Mouse (Mus musculus): Measurements from ENCODE around the gene F3.
A peak's percentile ranks its signal among the peaks of the same experiment; 100 is the strongest.

The F3 gene

DNA sequence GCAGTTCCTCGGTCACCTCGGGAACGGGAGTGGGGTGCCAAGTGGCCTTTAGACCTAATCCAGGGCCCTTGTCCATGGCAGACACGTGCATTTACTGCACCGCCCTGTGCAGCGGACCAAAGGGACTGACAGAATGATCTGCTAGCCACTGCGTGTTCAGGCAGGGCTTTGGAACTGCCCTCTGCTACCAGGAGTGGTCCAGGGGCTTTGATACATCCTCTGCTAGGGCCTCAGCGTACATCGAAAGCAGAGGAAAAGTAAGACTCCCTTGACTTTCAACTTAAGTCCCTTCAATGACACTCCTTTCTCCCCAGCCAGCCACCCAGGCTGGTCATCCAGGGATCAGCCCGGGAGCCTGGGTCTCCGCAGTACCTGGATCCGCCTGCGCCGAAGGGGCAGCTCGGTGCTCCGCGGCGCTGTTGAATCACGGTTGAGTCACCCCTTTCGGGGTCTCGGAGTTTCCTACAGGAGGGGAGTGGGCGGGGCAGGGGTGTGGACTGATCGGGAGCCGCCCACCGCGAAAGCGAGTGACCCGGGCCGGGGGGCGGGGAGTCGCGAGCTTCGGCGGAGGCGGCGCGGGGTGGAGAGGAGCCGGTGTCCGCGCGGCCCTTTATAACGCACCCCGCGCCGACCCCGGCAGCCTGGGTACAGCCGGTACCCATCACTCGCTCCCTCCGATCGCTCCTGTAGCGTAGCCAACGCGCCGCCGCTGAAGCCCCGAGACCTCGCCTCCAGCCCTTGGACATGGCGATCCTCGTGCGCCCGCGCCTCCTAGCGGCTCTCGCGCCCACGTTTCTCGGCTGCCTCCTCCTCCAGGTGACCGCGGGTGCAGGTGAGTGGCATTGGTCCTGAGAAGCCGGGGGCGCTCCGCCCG, at the start of gene F3:
TSS of gene F3 (plus strand) at position 567 of the 874 bp plus-strand sequence.
- DNase-seq (ENCODE audit: low spot score): peak; percentile 62

DNA sequence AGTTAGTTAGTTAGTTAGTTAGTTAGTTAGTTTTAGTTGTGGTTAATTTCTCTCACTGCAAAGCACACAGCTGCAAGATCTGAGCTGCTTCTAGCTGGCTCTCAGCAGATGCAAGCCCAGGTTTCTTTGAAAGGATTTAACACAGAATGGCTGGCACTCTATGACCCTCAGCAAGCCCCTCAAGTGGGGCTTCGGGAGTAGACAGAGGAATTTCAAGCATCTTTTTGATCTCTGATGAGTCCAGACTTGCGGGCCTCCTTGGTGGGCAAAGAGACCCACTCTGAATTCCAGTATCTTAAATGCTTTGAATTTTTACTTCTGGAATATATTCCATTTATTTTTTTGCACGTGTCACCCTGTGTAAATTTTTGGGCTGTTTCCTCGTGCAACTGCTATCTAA, 44.4 kb upstream of the F3 start:
- DNase-seq (ENCODE audit: low spot score): no peak

DNA sequence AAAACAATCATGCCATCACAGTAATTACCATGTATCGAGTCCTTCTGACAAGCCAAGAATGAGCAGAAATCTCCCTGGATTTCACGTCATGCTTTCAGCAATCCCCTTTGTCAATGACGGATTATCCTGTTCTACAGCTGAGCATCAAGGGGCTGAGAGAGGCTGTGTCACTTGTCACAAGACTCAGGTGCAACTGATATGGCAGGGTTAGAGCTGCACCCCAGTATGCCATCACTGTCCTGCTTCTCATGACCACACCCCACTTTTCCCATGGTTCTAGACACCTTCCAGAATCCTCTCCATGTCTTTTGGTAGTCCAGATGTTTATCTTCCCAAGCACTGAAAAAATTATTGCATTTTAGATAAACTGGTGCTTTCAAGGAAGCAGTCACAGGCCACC, 43.9 kb upstream of the F3 start:
- no peak for DNase-seq (ENCODE audit: low spot score)

DNA sequence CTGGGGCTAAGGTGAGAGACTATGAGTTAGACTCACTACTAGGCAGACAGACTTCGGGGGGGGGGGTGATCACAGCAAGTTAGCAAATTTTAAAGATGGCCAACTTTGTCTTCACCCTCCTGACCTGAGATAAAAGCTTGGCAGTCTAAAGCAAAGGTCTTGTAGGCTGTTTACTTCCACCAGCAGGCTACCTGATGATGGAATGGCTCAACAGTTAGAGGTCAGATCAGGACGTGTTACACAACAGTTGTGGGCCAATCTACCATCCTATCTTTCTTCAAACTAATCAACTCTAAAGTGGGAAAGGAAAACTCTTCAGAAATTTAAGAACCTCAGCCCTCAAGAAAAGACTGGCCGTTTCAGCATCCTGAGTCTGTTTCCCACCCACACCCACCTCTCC, 43.1 kb upstream of the F3 start:
- DNase-seq (ENCODE audit: low spot score): no peak

DNA sequence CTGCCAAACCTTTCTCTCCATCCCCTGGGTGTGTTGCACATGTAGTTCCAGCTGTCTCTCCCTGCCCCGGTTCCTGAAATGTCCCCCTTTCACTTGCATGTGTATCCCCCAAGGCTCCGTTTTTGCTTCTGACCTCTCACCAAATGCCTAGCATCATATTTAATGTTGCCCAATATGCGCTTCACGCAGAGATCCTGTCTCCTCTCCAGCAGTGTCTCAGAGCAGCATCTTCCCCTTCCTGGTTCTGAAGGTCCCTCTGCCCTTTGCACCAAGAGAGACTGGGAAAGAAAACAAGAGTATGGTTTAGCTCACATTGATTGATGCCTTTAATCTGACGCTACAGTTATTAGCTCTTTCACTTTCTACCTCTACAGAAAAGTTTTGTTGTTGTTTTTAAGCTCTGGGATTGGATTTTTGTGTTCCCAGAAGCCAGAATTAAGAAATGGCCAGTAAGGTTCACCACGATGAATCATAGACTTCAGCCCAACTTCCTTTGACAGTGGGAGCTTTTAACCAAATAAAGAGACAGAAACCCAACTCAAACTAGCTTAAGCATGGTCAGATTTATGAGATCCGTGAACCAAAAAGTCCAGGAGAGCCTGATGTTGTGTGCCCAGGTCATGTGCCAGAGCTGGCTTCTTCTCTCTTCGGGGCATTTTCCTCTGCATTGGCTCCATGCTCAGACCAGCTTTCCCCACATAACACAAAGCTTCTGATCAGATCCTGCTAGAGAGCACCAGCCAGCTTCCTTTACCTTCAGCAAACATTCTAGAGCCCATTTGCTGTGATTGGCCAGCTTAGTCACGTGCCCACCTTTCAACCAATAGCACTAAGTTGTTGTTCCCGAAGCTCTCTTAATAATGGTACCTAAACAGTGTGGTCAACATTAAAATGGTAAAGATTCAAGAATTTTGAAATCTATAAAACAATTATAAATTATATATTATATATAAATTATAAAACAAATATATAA, 40.6 kb upstream of the F3 start:
- DNase-seq (ENCODE audit: low spot score): no peak

DNA sequence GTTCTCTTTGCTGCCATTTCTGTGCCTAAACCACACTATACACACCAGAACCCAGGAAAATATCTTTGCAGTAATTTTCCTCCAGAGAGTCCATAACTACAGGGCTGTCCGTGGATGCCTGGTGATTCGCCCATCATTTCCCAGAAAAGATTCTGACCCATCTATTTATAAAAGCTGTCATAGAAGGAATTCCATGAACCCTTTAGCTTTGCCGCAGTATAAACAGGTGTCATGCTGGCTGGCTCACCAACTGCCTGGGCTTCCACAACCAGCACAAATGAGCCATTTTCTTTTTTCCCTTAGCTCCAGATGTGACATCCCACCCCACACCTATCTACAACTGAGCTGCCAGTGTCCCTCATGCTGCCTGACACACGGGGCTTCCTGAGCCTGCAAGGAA, 38.8 kb upstream of the F3 start:
- no peak for DNase-seq (ENCODE audit: low spot score)

DNA sequence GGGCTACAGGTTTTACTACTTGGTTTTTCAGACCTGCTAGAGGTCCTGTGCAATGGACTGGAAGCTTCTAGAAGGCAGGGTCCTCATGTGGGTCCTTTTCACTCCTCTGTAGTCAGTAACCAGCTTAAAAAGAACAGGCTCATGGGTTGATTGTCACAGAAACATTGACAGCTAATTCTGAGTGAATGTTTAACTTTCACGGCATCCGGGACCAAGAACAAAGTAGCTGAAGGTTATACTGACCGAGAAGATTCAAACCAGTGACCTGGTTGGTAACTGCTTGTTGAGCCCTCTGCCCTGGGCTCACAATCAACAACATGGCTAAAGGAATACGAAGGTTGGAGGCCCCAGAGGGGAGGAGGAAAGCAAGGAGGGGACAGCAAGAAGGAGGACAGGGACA, 38.4 kb upstream of the F3 start:
- no peak for DNase-seq (ENCODE audit: low spot score)

DNA sequence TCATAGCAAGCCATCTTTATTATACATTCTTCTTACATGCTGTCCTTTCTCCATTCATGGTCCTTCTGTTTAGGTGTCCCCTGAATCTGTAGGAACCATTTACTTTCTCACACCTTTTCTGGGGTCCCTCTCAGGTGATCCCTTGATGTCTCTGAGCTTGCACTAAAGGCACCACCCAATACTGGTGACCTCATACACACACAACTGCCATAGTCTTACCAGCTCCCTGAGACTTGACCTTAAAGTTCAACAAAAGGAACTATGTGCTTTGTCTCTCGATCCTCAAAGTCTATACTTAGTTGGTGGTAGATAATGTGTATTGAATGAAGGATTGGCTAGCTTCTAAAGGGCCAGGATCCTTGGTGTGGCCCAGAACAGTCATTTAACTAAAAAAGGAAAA, 37.4 kb upstream of the F3 start:
- DNase-seq (ENCODE audit: low spot score): no peak

DNA sequence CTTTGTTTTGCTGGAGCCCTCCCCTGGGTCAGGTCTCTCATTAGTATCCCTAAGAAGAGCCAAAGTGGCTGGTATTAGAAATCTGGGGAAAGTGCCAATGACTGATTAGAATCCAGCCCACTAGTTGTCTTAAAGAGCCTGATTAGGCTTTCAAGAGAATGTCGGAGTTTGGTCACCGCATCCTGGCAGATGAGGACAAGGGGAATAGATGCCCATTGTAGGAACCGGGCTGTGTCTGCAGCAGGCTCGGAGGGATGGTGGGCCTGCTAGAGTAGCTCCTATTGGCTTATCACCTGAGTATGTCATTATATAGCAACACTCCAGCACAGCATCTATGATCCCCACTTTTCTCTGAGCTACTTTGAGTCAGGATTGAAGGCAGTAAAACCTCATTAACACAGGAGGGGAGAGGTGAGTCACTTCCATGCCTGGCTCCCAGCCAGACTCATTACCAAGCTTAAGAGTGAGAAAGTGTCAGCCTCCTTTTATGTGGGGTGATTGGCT, 36.9 kb upstream of the F3 start:
- no peak for DNase-seq (ENCODE audit: low spot score)

DNA sequence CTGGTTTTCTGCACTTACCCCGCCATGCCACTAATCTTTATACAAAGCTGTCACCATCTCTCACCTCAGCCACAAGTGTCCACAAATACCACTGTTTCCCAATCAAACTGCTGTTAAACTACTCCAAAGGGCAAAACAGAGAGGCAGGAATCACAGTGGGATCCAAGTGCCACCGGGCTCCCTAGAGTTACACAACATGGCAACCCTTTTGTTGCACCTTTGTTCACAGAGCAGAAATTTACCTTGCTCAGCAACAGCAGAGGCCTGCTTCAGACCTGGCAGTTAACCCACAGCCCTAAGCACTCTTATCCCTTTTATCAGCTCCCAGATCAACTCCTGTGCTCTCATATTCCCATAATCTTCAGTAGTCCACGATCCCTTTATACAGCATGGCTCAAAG, 35.6 kb upstream of the F3 start:
- DNase-seq (ENCODE audit: low spot score): no peak

DNA sequence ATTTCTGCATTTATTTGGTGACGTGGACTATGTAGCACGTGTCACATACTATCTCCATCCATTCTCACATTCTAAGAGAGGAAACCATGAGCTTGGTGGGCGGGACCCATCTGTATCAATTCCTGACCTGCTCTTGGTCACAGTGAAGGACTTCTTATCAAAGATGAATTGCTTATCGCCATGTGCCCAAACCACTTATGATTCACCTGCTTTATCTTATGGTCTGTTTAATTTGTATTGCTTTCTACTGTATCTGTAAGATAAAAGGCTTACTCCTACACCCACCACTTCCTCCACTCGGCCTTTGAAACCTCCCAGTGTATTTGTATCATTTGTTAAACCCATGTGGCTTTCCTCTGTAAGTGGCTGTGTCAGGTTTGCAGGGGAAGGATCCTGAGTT, 34.3 kb upstream of the F3 start:
- DNase-seq (ENCODE audit: low spot score): no peak

DNA sequence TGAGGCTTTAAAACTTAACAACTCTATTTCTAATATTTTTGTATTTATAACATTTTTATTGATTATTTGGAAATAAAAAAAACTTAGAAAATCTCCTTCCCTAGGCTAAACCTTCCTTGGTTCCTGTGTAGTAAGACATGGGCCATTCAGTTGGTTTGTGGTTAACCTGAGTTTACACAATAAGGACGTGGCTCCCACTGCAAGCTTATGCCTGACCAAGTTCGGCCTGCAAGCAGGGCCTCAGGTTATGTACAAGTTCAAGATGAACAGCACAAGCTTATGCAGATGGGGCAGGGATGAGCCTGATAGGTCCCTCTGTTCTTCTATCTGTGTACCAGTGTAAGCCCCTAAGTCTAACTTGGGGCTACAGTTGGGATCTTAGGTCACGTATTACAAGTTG, 33.6 kb upstream of the F3 start:
- DNase-seq (ENCODE audit: low spot score): no peak

DNA sequence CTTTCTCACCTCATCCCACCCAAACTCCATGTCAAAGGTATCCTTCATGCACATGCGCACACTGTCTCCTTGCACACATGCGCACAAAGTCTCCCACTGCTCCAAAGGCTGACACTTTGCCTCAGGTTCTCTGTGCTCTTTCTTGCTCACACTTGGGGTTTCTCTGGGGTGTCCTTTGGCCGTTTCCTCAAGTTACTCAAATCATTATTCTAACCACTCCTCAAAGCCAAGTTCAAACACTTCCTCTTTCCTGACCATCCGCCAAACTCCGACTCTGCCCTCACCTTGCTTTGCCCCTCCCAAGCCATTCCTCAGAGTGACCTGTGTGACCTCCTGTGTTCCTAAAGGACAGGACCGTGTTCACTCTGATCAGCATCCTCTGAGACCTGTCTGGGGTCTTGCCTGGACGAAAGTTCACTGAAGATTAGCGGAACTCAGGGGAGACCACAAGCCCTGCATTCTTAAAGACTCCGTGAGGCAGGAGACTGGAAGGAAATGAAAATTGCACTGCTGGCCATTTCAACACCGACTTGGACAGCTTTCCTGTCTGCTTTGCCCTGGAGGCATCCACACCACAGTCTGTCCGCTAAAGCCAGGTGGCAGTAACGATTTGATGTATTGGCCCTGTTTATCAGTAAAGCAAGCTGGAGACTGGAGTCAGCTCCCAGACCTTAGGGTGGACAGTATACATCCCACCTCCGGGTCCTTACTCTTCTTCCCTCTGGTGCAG, 30.2 kb upstream of the F3 start:
- DNase-seq (ENCODE audit: low spot score): no peak

DNA sequence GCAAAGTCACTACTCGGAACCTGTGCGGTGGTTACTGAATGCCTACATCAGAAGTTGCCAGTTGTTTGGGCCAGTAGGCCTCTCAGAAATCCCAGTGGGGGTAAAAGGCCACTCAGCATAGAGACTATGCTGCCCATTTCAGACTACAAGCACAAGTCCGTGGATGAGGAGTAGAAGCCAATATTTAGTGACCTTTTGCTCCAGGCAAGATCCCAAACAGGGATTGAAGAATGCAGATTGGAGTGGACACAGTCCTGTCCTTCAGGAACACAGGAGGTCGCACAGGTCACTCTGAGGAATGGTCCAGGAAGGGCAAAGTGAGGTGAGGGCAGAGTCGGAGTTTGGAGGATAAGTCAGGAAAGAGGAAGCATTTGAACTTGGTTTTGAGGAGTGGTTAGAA, 29.6 kb upstream of the F3 start:
- no peak for DNase-seq (ENCODE audit: low spot score)

DNA sequence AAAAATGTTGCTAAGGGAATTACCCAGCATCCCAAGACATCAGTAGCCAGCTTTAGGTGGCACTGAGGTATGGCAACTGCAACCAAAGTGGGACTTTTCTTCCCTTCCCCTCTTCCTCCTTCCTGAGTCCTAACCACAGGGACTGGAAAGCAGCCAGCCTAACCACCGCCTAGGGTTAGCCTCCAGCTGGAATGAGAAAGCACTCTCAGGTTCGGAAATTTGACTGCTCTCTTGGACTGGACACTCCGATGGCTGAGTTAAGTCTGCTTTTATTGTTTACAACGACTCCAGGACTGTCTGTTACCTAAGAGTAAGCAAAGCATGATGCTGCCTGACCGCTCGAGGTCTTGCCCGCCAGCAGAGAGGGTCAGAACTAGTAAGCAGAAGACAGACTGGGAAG, 26.2 kb upstream of the F3 start:
- DNase-seq (ENCODE audit: low spot score): no peak

DNA sequence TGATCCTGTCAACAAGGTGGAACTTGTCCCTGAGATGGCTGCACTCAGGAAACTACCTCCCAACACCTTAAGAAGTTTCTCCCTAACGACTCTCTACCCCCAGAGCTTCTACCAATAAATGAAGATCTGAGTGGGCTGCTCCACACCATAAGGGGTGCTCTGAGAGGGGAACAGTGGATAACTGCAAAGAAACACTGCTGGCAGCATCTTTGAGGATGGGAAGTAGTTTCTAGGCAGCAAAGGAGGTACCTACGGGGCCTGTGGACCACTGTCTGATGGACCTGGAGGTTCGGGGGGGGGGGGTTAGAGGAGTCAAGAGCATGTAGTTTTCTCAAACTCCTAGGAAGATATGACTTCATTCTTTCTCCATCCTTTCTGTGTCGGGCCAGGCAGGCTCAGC, 23.9 kb upstream of the F3 start:
- DNase-seq (ENCODE audit: low spot score): no peak

DNA sequence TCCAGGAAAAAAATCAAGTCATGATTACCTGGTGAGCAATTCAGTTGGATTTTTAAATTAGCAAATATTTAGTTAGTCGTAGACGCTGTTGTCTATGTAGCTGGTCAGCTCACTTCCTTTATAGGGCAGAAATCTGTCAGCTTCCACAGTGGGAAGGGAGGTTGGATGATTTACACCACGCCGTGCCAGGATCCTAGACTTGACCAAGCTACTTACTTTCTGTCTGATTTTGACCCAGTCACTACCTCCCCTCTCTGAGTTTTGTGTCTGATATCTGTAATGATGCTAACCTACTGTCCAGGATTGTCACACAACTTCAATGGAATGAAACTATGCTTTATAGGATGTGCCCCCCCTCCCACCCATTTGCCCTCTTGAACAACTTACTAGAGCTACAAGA, 23.5 kb upstream of the F3 start:
- no peak for DNase-seq (ENCODE audit: low spot score)

DNA sequence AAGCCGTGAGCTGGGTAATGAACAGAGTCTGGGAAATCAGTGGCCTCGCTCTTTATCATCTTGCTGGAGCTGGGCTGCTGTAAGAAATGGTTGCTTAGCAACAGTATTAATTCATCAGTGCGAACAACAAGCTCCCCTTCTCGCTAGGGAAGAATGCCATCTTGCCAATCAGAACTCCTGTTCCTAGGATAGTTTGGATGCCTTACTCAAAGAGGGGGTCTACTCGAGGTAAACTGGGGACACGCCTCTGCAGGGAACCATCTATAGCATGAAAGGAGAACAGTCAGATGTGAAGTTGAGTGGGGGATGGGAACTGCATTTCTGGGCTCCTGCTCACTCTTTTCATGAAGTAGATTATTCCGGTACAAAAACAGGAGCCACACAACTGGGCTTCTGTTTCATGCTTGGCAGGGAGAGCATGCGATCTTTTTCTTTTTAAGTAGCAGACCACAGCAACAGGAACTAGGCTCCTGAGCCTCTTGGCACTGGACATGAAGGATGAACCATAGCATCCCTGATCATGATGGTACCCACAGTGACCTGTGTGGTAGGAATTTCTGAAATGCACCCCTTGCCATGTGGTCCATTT, 22.9 kb upstream of the F3 start:
- DNase-seq (ENCODE audit: low spot score): no peak

DNA sequence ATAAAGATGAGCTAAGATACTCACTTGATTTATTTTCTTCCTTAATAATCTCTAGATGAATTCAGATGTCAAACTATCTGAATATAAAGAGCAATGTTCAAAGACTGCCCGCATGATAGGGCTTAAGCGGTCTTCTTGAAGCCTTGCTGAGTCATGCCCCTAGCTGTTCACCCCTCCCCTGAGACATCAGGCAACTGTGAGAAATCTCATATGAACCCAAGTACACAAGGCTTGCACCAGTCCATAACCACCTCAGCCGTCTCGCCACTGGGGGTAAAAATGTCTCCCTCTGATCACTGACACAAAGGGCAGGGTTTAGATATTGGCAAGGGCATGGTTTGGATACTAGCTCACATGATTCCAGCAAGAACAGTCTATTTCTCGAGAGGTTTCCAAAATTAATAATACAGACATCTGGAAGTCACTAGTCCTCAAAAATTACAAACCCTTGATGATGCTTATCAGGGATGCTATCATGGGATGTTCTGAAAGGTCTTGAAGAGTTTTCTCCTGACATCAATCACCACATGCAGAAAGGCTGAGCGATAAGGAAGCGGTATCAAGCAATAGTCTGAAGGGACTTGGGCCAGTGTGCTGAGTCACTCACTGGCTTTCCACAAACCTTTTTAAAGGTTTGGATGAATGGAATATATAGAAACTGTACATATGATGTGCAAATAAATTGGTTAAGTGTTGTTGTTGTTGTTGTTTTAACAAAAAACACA, 20.0 kb upstream of the F3 start:
- DNase-seq (ENCODE audit: low spot score): no peak

DNA sequence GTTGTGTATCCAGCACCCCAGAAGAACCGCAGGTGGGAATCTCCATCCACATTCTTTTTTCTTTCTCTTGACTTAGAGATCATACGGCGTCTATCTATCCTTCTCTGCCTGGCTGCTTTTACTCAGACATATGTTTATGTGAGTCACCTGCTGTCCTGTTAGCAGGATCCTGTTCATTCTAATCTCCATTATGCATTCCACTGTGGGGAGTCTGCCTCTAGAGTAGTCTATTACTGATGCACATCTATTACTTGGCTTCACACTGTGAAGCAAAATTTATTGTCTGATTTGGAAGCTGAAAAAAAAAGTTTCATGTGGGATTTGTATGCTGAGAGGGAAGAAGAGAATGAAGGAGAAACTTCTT, 19.5 kb upstream of the F3 start:
- no peak for DNase-seq (ENCODE audit: low spot score)

DNA sequence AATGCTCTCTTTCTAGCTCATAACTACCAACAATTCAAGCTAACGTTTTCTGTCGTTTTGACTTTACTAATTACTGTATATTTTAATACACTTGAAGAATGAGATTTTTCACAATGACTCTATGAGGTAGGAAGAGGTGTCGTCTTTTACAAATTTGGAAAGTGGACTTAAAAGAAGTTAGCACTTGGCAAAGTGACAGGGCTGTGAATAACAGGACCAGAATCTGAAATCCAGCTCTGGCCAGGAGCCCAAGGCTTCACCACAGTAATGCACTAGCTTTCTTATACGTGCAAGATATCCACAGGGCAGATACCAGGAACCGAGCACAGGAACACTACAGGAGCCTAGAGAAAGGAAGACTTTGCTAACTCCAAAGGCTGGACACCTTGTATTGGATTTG, 17.2 kb upstream of the F3 start:
- no peak for DNase-seq (ENCODE audit: low spot score)
